Mouse (Mus musculus) forebrain, embryonic 14.5 days (tissue): ENCODE measurements around the gene Pacrg. TPM values are rescaled to one million over a fixed set of nuclear protein-coding genes. Genes with fewer than 3 reads are reported as not detected.

Source experiments
- ATAC-seq: fragments of 200-750 bp; cut with Nextera tagmentation; 2 replicates; pipeline ENCODE4 v1.8.0; 2017; ENCODE audit warnings: mild to moderate bottlenecking, moderate library complexity
- DNase-seq: peaks from one replicate; pipeline ENCODE4 v3.0.0-alpha.2; 2015; ENCODE audit warnings: low spot score
- H3K27ac ChIP-seq: fragments of 300-500 bp; sonication (generic); 2 replicates; pipeline ENCODE4 v1.5.1; 2014; ENCODE audit warnings: low read depth, mild to moderate bottlenecking, control low read depth, low read length, moderate library complexity
- H3K27me3 ChIP-seq: fragments of 300-500 bp; sonication (generic); replicated peaks from 2 replicates; pipeline ENCODE4 v1.6.1; 2014; ENCODE audit warnings: low read length, control low read depth, mixed read lengths; ENCODE audit not compliant: control insufficient read depth, insufficient read depth
- H3K36me3 ChIP-seq: fragments of 300-500 bp; sonication (generic); 2 replicates; pipeline ENCODE4 v1.6.1; 2014; ENCODE audit warnings: low read length, control low read depth; ENCODE audit not compliant: control insufficient read depth, insufficient read depth
- H3K4me1 ChIP-seq: fragments of 300-500 bp; sonication (generic); 2 replicates; pipeline ENCODE4 v1.6.1; 2014; ENCODE audit warnings: antibody characterized with exemption, low read length, control low read depth; ENCODE audit not compliant: control insufficient read depth, insufficient read depth
- H3K4me2 ChIP-seq: fragments of 300-500 bp; sonication (generic); 2 replicates; pipeline ENCODE4 v1.6.1; 2014; ENCODE audit warnings: mild to moderate bottlenecking, control low read depth, low read length
- H3K4me3 ChIP-seq: fragments of 300-500 bp; sonication (generic); 2 replicates; pipeline ENCODE4 v1.5.1; 2014; ENCODE audit warnings: low read depth, low read length, control low read depth
- H3K9ac ChIP-seq: fragments of 300-500 bp; sonication (generic); 2 replicates; pipeline ENCODE4 v1.6.1; 2014; ENCODE audit warnings: mild to moderate bottlenecking, low read length, control low read depth, moderate library complexity
- H3K9me3 ChIP-seq: fragments of 300-500 bp; sonication (generic); replicated peaks from 2 replicates; pipeline ENCODE4 v1.6.1; 2016; ENCODE audit warnings: low read length, control low read depth, mixed read lengths; ENCODE audit not compliant: control insufficient read depth
- WGBS: fragments of 180-500 bp; shearing (Covaris S2); extraction: QIAGEN DNeasy Blood & Tissue Kit; methylation state at CpG from one replicate; pipeline ENCODE4 v1.1.7; 2014; 5-methylcytosine and 5-hydroxymethylcytosine counted together
- polyA plus RNA-seq: library from polyadenylated mRNA; unstranded; fragments of >200 nt; fragmentation: Nextera tagmentation; extraction: Ambion mirVana; gene quantifications from 2 replicates; pipeline ENCODE4 v1.2.1, GENCODE M21; 2014

Gene Pacrg
- polyA plus RNA-seq, 1 experiment from 2014 or later: 7.8 TPM

GRCm38 (mm10) chr17:10495588-10495987, 344.5 kb downstream of the Pacrg start:
- WGBS: 34% methylated on average over 8 of the region's 8 CpGs
- DNase-seq: no peak

GRCm38 (mm10) chr17:10493124-10493523, 347.0 kb downstream of the Pacrg start:
- Histone ChIP-seq H3K9me3 (no peaks in the 10 kb centered on the region), H3K4me2 (no peak overlapping the region), H3K4me1 (no peaks in the 10 kb centered on the region), H3K9ac (no peak overlapping the region), H3K27ac (no peak overlapping the region), H3K36me3 (no peaks in the 10 kb centered on the region), H3K27me3 (no peaks in the 10 kb centered on the region), H3K4me3 (no peak overlapping the region)
- DNase-seq: no peak
- 19% methylated on average over 3 of the region's 3 CpGs for WGBS
- ATAC-seq: no peak

More at GRCm38 (mm10) chr17:10495588-10495987, 344.5 kb downstream of the Pacrg start:
- Histone ChIP-seq H3K4me2 (no peak overlapping the region), H3K9me3 (no peaks in the 10 kb centered on the region), H3K4me3 (no peak overlapping the region), H3K27me3 (no peaks in the 10 kb centered on the region), H3K9ac (no peak overlapping the region), H3K27ac (no peak overlapping the region), H3K36me3 (no peaks in the 10 kb centered on the region), H3K4me1 (no peaks in the 10 kb centered on the region)
- ATAC-seq: no peak

GRCm38 (mm10) chr17:10490374-10491169, 349.5 kb downstream of the Pacrg start:
- DNase-seq: no peak
- H3K4me1 ChIP-seq: no peaks in the 10 kb centered on the region

GRCm38 (mm10) chr17:10488873-10489272, 351.2 kb downstream of the Pacrg start:
- peaks cover 2% of the 10 kb centered on the region for H3K4me1 ChIP-seq
- no peak for DNase-seq
- H3K36me3 ChIP-seq: no peaks in the 10 kb centered on the region
- no peak overlapping the region for H3K4me2 ChIP-seq
- WGBS: 68% methylated on average over 2 of the region's 2 CpGs
- H3K27ac ChIP-seq: no peak overlapping the region
- H3K9me3 ChIP-seq: no peaks in the 10 kb centered on the region
- no peak overlapping the region for H3K9ac ChIP-seq
- H3K4me3 ChIP-seq: no peak overlapping the region
- ATAC-seq: no peak
- no peaks in the 10 kb centered on the region for H3K27me3 ChIP-seq

More at GRCm38 (mm10) chr17:10490374-10491169, 349.5 kb downstream of the Pacrg start:
- Histone ChIP-seq H3K4me3 (no peak overlapping the region), H3K27ac (no peak overlapping the region), H3K9ac (no peak overlapping the region), H3K4me2 (no peak overlapping the region), H3K36me3 (no peaks in the 10 kb centered on the region), H3K9me3 (no peaks in the 10 kb centered on the region), H3K27me3 (no peaks in the 10 kb centered on the region)
- 67% methylated on average over 8 of the region's 8 CpGs for WGBS
- no peak for ATAC-seq

- Histone ChIP-seq H3K4me3 (no peak overlapping the region), H3K4me1 (peaks cover 3% of the 10 kb centered on the region), H3K36me3 (no peaks in the 10 kb centered on the region), H3K27ac (no peak overlapping the region), H3K9me3 (no peaks in the 10 kb centered on the region), H3K4me2 (no peak overlapping the region), H3K9ac (no peak overlapping the region), H3K27me3 (no peaks in the 10 kb centered on the region)
- ATAC-seq (no peak), DNase-seq (no peak)
- 36% methylated on average over 6 of the region's 6 CpGs for whole genome bisulfite sequencing
These were observed 356.1 kb downstream of the Pacrg start for GRCm38 (mm10) chr17:10483945-10484546.

GRCm38 (mm10) chr17:10481081-10481480, 359.0 kb downstream of the Pacrg start:
- Histone ChIP-seq H3K4me3 (no peak overlapping the region), H3K9ac (no peak overlapping the region), H3K9me3 (no peaks in the 10 kb centered on the region), H3K36me3 (no peaks in the 10 kb centered on the region), H3K27ac (no peak overlapping the region), H3K4me1 (peaks cover 9% of the 10 kb centered on the region), H3K4me2 (no peak overlapping the region), H3K27me3 (no peaks in the 10 kb centered on the region)
- no peak for DNase-seq
- 68% methylated on average over 1 of the region's 1 CpGs for WGBS
- no peak for ATAC-seq

GRCm38 (mm10) chr17:10479020-10479707, 360.9 kb downstream of the Pacrg start:
- H3K4me1 ChIP-seq: peaks cover 9% of the 10 kb centered on the region
- H3K9ac ChIP-seq: no peak overlapping the region
- no peak overlapping the region for H3K4me3 ChIP-seq
- WGBS: 82% methylated on average over 17 of the region's 17 CpGs
- H3K27me3 ChIP-seq: no peaks in the 10 kb centered on the region
- no peaks in the 10 kb centered on the region for H3K9me3 ChIP-seq
- H3K36me3 ChIP-seq: no peaks in the 10 kb centered on the region
- no peak overlapping the region for H3K4me2 ChIP-seq
- DNase-seq (no peak), ATAC-seq (no peak)
- H3K27ac ChIP-seq: no peak overlapping the region

- DNase-seq: no peak
- Histone ChIP-seq H3K4me1 (peaks cover 6% of the 10 kb centered on the region), H3K27me3 (no peaks in the 10 kb centered on the region), H3K9me3 (no peaks in the 10 kb centered on the region), H3K27ac (no peak overlapping the region), H3K4me2 (no peak overlapping the region), H3K4me3 (no peak overlapping the region), H3K36me3 (no peaks in the 10 kb centered on the region), H3K9ac (no peak overlapping the region)
- WGBS: 66% methylated on average over 3 of the region's 3 CpGs
- ATAC-seq: no peak
These were observed 361.7 kb downstream of the Pacrg start for GRCm38 (mm10) chr17:10478377-10478776.

- ATAC-seq (no peak), DNase-seq (no peak)
- Histone ChIP-seq H3K4me3 (no peak overlapping the region), H3K27me3 (no peaks in the 10 kb centered on the region), H3K9ac (no peak overlapping the region), H3K36me3 (no peaks in the 10 kb centered on the region), H3K9me3 (no peaks in the 10 kb centered on the region), H3K4me2 (no peak overlapping the region), H3K27ac (no peak overlapping the region), H3K4me1 (peaks cover 6% of the 10 kb centered on the region)
- 40% methylated on average over 7 of the region's 7 CpGs for WGBS
These were observed 363.3 kb downstream of the Pacrg start for GRCm38 (mm10) chr17:10476807-10477206.
